Mouse (Mus musculus): ENCODE results near the gene Clrn3. TPM values are rescaled to one million over a fixed set of nuclear protein-coding genes. Genes with fewer than 3 reads are reported as not detected.
A peak's percentile ranks its signal among the peaks of the same experiment; 100 is the strongest.
"Not testable (repeated sequence)": the region's sequence is repeated elsewhere in the genome, so short reads cannot be mapped to it uniquely, and the experiment has no call there.

The Clrn3 gene
- 26.7 and 29.8 TPM in 2 replicates for polyA plus RNA-seq (2012; rRNA removed)

DNA sequence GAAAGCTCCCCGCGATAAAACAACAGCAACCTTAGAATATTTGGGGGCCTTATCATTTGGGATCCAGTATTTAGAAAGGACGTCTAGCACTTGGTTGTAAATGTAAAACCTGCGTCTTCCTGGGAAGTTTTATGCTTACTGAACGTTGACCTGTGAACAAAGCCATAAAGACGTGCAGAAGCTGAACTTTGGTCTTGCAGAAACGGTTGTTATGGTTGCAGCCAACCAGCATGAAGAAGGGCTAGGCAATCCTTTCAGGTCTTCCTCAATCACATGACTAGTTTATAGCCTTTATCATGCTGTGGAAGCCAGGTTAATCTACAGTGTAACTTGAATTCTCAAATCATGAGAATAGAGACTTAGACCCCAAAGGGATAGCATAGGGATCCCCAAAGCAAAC lies at the start of gene Clrn3:
Clrn3 (minus strand) TSS at position 140 of the 400 bp plus-strand sequence.
- peak within 1 kb of the TSS; percentile 67 for H3K4me3 ChIP-seq (ENCODE audit: insufficient read depth, low read depth, low read length)
- no peaks in the 10 kb centered on the region for H3K27me3 ChIP-seq (replicated peaks; ENCODE audit: control insufficient read depth, insufficient read depth, low read length)
- peak within 1 kb of the TSS; percentile 97 for H3K27ac ChIP-seq (ENCODE audit: insufficient read depth, low read depth, low read length)
- peaks cover 10% of the 10 kb centered on the region; the same call in 1 of the 2 replicates for H3K4me1 ChIP-seq (ENCODE audit: control insufficient read depth, insufficient read depth, low read length)
- peak; percentile 89 for DNase-seq
- no peaks in the 10 kb centered on the region for H3K36me3 ChIP-seq (ENCODE audit: control insufficient read depth, insufficient read depth, low read length)
- 38% methylated on average over 7 of the region's 7 CpGs for WGBS
- TF ChIP-seq POLR2A (IDR thresholded peaks at IDR 0.05; ENCODE audit: low read depth, low read length): no peak
- no peak for TF ChIP-seq CTCF (conservative IDR thresholded peaks at IDR 0.05; ENCODE audit: insufficient read depth, insufficient read length, low read depth, low read length)

DNA sequence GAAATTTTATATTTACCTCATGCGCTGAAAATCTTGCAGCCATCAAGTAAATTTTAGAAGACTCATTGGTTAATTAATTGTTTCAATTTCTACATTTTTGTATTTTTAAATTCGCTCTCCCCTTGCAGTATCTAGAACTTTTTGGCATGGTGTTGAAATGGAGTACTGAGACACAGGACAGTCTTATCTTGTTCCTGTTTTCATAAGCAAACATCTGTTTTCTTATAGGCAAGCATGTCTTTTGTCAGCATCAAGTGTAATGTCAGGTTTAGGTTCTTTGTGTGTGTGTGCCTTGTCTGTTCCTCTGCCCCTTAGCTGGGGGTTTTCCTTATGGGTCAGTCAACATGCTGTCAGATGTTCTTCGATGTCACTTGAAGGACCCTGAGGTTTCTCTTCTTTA lies 47.9 kb upstream of the Clrn3 start:
- Histone ChIP-seq H3K4me3 (ENCODE audit: insufficient read depth, low read depth, low read length) (no peak overlapping the region), H3K36me3 (ENCODE audit: control insufficient read depth, insufficient read depth, low read length) (no peaks in the 10 kb centered on the region), H3K27me3 (replicated peaks; ENCODE audit: control insufficient read depth, insufficient read depth, low read length) (no peaks in the 10 kb centered on the region), H3K4me1 (ENCODE audit: control insufficient read depth, insufficient read depth, low read length) (no peaks in the 10 kb centered on the region), H3K27ac (ENCODE audit: insufficient read depth, low read depth, low read length) (no peak overlapping the region)
- WGBS: 90% methylated on average over 3 of the region's 3 CpGs
- no peak for DNase-seq
- no peak for TF ChIP-seq POLR2A (IDR thresholded peaks at IDR 0.05; ENCODE audit: low read depth, low read length)
- no peak for TF ChIP-seq CTCF (conservative IDR thresholded peaks at IDR 0.05; ENCODE audit: insufficient read depth, insufficient read length, low read depth, low read length)

DNA sequence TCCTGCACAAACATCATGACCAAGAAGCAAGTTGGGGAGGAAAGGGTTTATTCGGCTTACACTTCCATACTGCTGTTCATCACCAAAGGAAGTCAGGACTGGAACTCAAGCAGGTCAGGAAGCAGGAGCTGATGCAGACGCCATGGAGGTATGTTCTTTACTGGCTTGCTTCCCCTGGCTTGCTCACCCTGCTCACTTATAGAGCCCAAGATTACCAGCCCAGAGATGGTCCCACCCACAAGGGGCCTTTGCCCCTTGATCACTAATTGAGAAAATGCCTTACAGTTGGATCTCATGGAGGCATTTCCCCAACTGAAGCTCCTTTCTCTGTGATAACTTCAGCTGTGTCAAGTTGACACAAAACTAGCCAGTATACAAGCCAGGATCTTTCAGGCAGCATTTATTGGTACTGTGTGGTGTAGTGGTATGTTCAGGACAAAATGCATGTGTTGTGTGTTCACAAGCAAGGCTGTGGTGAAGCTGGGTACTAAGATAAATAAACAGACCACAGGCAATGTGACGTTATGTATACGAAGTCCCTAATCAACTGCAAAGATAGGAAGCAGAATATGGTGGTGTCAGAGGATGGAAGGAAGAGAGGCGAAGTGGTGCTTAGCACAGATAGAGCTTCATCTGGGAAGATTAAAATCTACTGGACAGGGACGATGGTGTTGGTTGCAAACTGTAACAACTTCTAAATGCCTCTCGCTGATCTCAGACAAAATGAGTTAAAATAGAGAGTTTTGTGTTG lies 47.0 kb upstream of the Clrn3 start:
- H3K27ac ChIP-seq (ENCODE audit: insufficient read depth, low read depth, low read length); DNase-seq; H3K36me3 ChIP-seq (ENCODE audit: control insufficient read depth, insufficient read depth, low read length); H3K4me1 ChIP-seq (ENCODE audit: control insufficient read depth, insufficient read depth, low read length); H3K27me3 ChIP-seq (replicated peaks; ENCODE audit: control insufficient read depth, insufficient read depth, low read length); H3K4me3 ChIP-seq (ENCODE audit: insufficient read depth, low read depth, low read length): not testable (repeated sequence)
- WGBS: 80% methylated on average over 7 of the region's 7 CpGs

DNA sequence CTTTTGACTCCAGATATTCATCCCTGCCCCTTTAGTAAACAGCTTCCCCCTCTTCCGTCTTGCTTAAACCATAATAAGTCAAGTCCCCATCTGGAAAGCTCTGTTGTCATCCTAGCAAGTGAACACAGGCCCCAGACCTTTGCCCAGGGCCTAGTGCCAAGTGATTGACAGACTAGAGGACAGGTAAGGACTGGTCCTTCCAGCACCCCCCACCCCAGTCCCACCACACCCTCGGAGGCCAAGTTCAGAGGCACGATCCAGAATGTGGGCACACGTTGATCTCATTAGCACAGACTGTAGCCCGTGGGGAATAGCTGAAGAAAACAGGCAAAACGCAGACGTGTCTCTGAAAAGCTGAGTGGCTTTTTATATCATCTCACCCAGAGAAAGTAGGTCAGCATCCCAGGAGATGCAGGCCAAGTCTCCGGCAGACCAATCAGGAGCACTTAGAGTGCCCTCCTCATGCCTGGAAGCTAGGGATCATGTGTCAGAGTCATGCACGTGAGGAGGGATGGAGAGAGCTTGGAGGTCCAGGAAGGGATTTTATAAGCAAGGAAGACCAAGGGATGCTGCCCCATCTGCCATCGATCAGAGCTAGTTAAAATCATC lies 43.6 kb upstream of the Clrn3 start:
- H3K27ac ChIP-seq (ENCODE audit: insufficient read depth, low read depth, low read length): no peak overlapping the region
- no peaks in the 10 kb centered on the region for H3K36me3 ChIP-seq (ENCODE audit: control insufficient read depth, insufficient read depth, low read length)
- no peaks in the 10 kb centered on the region for H3K27me3 ChIP-seq (replicated peaks; ENCODE audit: control insufficient read depth, insufficient read depth, low read length)
- H3K4me3 ChIP-seq (ENCODE audit: insufficient read depth, low read depth, low read length): no peak overlapping the region
- TF ChIP-seq POLR2A (IDR thresholded peaks at IDR 0.05; ENCODE audit: low read depth, low read length): no peak
- no peak for TF ChIP-seq CTCF (conservative IDR thresholded peaks at IDR 0.05; ENCODE audit: insufficient read depth, insufficient read length, low read depth, low read length)
- H3K4me1 ChIP-seq (ENCODE audit: control insufficient read depth, insufficient read depth, low read length): no peaks in the 10 kb centered on the region
- DNase-seq: no peak
- 64% methylated on average over 10 of the region's 10 CpGs for WGBS

DNA sequence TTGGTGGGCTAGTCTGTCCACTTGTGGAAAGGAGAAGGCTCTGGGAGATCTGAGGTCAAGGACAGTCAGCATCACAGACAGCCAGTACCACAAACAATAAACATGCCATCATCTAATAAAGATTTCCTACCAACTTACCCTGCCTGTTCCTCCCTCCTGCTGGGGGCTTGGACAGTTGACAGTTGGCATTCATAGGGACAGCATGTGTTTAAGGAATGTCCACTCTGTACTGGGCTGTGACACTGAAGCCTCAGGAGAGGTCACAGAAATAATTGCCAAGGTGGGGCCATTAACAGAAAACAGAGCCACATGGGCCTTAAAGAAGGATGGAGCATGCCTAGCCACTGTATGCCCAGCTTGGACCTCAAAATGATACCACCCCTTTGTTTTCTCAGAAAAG lies 42.9 kb upstream of the Clrn3 start:
- DNase-seq: no peak
- H3K36me3 ChIP-seq (ENCODE audit: control insufficient read depth, insufficient read depth, low read length): no peaks in the 10 kb centered on the region
- H3K4me3 ChIP-seq (ENCODE audit: insufficient read depth, low read depth, low read length): no peak overlapping the region
- no peaks in the 10 kb centered on the region for H3K27me3 ChIP-seq (replicated peaks; ENCODE audit: control insufficient read depth, insufficient read depth, low read length)
- no peak overlapping the region for H3K27ac ChIP-seq (ENCODE audit: insufficient read depth, low read depth, low read length)
- TF ChIP-seq POLR2A (IDR thresholded peaks at IDR 0.05; ENCODE audit: low read depth, low read length): no peak
- no peak for TF ChIP-seq CTCF (conservative IDR thresholded peaks at IDR 0.05; ENCODE audit: insufficient read depth, insufficient read length, low read depth, low read length)
- H3K4me1 ChIP-seq (ENCODE audit: control insufficient read depth, insufficient read depth, low read length): no peaks in the 10 kb centered on the region

DNA sequence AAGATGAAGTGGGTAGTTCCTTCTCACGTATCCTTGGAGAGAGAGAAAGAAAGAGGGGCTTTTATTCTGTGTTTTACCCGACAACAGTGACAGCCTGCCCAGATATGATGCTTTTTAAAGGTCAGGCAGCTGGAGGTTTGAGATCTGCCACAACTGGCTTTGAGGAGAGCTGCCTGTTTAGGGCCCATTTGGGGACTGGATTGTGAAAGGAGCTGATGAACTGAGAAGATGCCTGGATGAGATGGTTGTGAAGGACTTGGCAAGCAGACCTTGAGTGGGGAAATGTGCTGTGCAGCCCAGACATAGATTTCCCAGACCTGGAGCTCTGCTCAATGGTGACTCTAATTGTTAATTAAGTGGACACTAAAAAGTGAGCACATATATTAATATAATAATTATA lies 40.1 kb upstream of the Clrn3 start:
- TF ChIP-seq POLR2A (IDR thresholded peaks at IDR 0.05; ENCODE audit: low read depth, low read length): no peak
- no peak for TF ChIP-seq CTCF (conservative IDR thresholded peaks at IDR 0.05; ENCODE audit: insufficient read depth, insufficient read length, low read depth, low read length)
- Histone ChIP-seq H3K27ac (ENCODE audit: insufficient read depth, low read depth, low read length) (no peak overlapping the region), H3K4me3 (ENCODE audit: insufficient read depth, low read depth, low read length) (no peak overlapping the region), H3K4me1 (ENCODE audit: control insufficient read depth, insufficient read depth, low read length) (no peaks in the 10 kb centered on the region), H3K36me3 (ENCODE audit: control insufficient read depth, insufficient read depth, low read length) (no peaks in the 10 kb centered on the region), H3K27me3 (replicated peaks; ENCODE audit: control insufficient read depth, insufficient read depth, low read length) (no peaks in the 10 kb centered on the region)
- WGBS: 95% methylated on average over 2 of the region's 2 CpGs
- DNase-seq: no peak

DNA sequence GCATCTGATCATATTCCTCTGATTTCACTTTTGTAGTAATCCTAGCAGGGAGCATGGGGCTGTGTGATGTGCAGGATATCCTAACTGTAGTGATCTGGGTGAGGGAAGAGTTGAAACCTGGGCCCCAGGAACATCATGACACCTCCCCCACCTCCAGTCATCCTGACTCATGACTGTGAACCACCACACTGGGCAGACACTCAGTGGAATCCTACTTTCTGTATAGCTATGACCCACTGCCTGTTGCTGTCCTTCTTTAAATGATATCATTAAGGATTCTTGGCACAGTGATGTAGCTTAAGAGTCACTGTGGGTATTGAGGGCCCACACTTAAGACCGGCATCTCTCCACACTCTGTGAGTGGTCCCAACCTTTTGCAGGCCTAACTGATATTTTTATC lies 39.1 kb upstream of the Clrn3 start:
- Histone ChIP-seq H3K27ac (ENCODE audit: insufficient read depth, low read depth, low read length) (no peak overlapping the region), H3K36me3 (ENCODE audit: control insufficient read depth, insufficient read depth, low read length) (no peaks in the 10 kb centered on the region), H3K4me1 (ENCODE audit: control insufficient read depth, insufficient read depth, low read length) (no peaks in the 10 kb centered on the region), H3K27me3 (replicated peaks; ENCODE audit: control insufficient read depth, insufficient read depth, low read length) (no peaks in the 10 kb centered on the region), H3K4me3 (ENCODE audit: insufficient read depth, low read depth, low read length) (no peak overlapping the region)
- no peak for TF ChIP-seq POLR2A (IDR thresholded peaks at IDR 0.05; ENCODE audit: low read depth, low read length)
- TF ChIP-seq CTCF (conservative IDR thresholded peaks at IDR 0.05; ENCODE audit: insufficient read depth, insufficient read length, low read depth, low read length): no peak
- DNase-seq: no peak
- WGBS: 96% methylated on average over 1 of the region's 1 CpGs
